Mouse (Mus musculus): Measurements from ENCODE around the gene Disc1.

DNA sequence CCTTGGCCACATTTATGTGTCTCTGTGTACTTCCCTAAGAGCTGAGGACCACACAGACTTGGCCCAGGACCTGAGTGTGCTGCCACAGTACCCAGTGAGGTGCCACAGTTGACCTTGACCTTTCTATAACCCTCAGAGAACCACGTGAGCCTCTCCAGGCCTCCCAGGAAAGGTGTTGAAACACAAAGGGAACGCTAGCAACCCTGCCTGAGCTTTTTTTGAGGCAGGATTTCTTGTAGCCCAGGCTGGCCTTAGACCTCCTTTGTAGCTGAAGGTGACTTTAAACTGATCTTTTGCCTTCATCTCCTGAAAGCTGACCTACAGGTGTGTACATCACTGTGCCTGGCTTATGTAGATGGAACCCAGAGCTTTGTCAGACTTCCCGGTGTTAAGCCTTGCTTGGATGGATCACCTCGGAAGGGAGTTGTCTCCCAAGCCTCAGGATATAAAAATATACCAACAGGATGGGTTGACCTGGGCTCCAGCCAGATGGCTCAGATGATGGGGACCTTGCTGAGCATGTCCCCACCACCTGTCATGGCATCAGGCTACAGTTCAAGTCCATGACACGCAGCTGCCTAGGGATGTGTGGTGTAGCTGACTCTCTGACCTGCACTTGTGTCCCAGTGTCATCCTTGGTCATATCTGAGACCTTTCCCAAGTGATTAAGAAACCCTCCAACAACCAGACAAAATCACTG lies 4.8 kb upstream of the Disc1 start:
- TF ChIP-seq CTCF (conservative IDR thresholded peaks at IDR 0.05 in 1 of 2, IDR thresholded peaks at IDR 0.05 in 1 of 2; ENCODE audit: low read depth in 2 of 2, low read length in 2 of 2) (no peak), POLR2A (IDR thresholded peaks at IDR 0.05; ENCODE audit: low read depth, low read length) (no peak), BHLHE40 (IDR thresholded peaks at IDR 0.05; ENCODE audit: low read depth, low read length) (no peak), USF1 (IDR thresholded peaks at IDR 0.05; ENCODE audit: low read depth, low read length) (no peak), ZNF384 (IDR thresholded peaks at IDR 0.05; ENCODE audit: low read depth, low read length) (no peak), EP300 (IDR thresholded peaks at IDR 0.05; ENCODE audit: low read length) (no peak), MEF2A (IDR thresholded peaks at IDR 0.05; ENCODE audit: borderline replicate concordance, low read depth, low read length) (no peak), ZKSCAN1 (IDR thresholded peaks at IDR 0.05; ENCODE audit: borderline replicate concordance, low read depth, low read length) (no peak), ETS1 (conservative IDR thresholded peaks at IDR 0.05; ENCODE audit: low read depth, low read length) (no peak), PAX5 (IDR thresholded peaks at IDR 0.05; ENCODE audit: low read length) (no peak), E2F4 (IDR thresholded peaks at IDR 0.05; ENCODE audit: insufficient replicate concordance, low read depth, low read length) (no peak)
